Mouse (Mus musculus): ENCODE data around the gene Fosb. TPM values are rescaled to one million over a fixed set of nuclear protein-coding genes. Genes with fewer than 3 reads are reported as not detected.
A peak's percentile ranks its signal among the peaks of the same experiment; 100 is the strongest.

Fosb gene
- polyA plus RNA-seq (2015; fragmentation: Nextera tagmentation; extraction: Ambion mirVana) = 0.11 TPM in 2 replicates

GRCm38 (mm10) chr7:19309884-19310641 is at the start of gene Fosb:
Gene Fosb (minus strand): TSS chr7:19310051.
- H3K4me2 ChIP-seq (replicated peaks) = peak within 1 kb of the TSS; percentile 99
- H3K9ac ChIP-seq (replicated peaks) = peak within 1 kb of the TSS; percentile 48
- WGBS = under 1% methylated on average over 49 of the region's 49 CpGs
- H3K9me3 ChIP-seq = no peaks in the 10 kb centered on the region
- H3K27ac ChIP-seq (replicated peaks) = no peak within 1 kb of the TSS
- H3K27me3 ChIP-seq = peaks cover 36% of the 10 kb centered on the region
- peak within 1 kb of the TSS; percentile 65 for H3K4me3 ChIP-seq
- no peaks in the 10 kb centered on the region for H3K36me3 ChIP-seq
- peaks cover 25% of the 10 kb centered on the region for H3K4me1 ChIP-seq
- peak; percentile 85 for ATAC-seq (replicated peaks)

GRCm38 (mm10) chr7:19359299-19359891 is 49.5 kb upstream of the Fosb start, which contains the start of the genes Cd3eap and Ppp1r13l:
Gene Cd3eap (minus strand): TSS chr7:19359483.
Gene Ppp1r13l (plus strand): TSS chr7:19359749.
- H3K27ac ChIP-seq (replicated peaks) = peak within 1 kb of the TSS; percentile 58
- peaks cover 17% of the 10 kb centered on the region for H3K36me3 ChIP-seq
- under 1% methylated on average over 30 of the region's 31 CpGs for WGBS
- H3K9me3 ChIP-seq = no peaks in the 10 kb centered on the region
- peak within 1 kb of the TSS; percentile 64 for H3K9ac ChIP-seq (replicated peaks)
- peak within 1 kb of the TSS; percentile 96 for H3K4me2 ChIP-seq (replicated peaks)
- H3K4me3 ChIP-seq = peak within 1 kb of the TSS; percentile 68
- H3K4me1 ChIP-seq = peaks cover 37% of the 10 kb centered on the region
- peak; percentile 83 for ATAC-seq (replicated peaks)
- H3K27me3 ChIP-seq = no peaks in the 10 kb centered on the region

DNA sequence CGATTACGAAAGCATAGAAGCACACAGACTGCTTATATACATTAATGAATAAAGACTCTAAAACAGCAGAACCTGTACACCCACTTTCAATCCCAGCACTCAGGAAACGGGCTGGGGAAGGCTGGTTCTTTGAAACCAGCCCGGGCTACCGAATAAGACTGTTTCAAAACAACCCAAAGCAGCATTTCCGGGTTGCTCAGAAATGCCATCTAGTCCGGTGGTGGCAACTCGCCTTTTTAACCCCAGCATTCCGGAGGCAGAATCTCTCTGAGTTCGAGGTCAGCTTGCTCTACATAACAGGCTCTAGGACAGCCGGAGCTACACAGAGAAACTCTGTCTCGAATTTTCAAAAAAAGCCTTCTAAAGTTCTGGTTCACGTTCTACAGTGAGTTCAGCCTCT is 48.8 kb upstream of the Fosb start:
- H3K4me2 ChIP-seq (replicated peaks) = peak overlapping the region; percentile 96
- no peaks in the 10 kb centered on the region for H3K9me3 ChIP-seq
- peak overlapping the region; percentile 68 for H3K4me3 ChIP-seq
- no peaks in the 10 kb centered on the region for H3K27me3 ChIP-seq
- H3K4me1 ChIP-seq = peaks cover 37% of the 10 kb centered on the region
- no peak for ATAC-seq (replicated peaks)
- no peak overlapping the region for H3K27ac ChIP-seq (replicated peaks)
- H3K36me3 ChIP-seq = peaks cover 21% of the 10 kb centered on the region
- peak overlapping the region; percentile 64 for H3K9ac ChIP-seq (replicated peaks)
- 21% methylated on average over 13 of the region's 13 CpGs for WGBS

DNA sequence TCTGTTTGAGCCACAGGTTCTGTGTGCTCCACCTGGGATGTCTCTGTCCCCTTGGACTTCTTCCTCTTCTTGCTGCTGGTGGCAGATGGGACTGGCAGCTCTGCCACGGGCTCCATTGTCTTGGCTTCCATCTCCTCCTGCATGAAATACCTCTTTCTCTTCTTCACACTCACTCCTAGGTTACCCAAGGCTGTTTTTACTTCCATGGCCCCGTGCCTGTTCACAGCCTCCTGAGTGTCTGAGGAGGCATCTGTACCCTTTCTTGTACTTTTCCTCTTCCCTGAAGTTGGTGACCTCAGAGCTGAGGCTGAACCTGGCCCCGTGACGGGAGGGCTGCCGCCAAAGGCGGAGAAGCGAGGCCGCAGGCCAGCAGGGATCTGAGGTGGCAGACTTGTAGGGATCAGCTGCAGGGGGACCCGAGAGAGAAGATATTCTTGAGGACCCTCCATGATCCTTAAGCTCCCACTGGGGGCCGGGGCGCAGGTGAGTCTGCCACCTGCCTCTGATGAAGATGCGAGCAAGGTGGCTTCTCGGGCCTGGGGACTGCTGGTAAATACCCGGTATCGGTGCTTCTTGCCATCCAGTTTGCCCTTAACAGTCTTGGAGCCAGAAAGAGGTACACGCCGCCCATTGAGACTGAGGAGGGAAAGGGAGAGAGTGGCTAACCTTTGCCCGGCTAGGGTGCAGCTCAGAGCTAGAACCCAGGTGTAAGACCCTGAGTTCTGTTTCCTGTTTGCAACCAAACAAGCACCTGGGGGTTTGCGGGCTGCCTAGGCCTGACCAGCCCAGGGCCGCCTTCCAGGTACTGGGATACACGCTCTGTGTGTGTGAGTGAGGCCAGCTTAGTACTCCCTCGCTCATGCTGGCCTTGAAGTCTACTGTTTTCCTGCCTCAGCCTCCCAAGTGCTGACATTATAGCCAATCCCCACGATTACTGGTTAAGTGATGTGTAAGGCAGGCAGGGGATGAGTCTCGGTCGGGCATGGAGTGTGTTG is 47.8 kb upstream of the Fosb start:
- H3K9ac ChIP-seq (replicated peaks) = 0 out of 2 replicates have a peak overlapping the region, but pooled peaks have one; percentile 64
- H3K27ac ChIP-seq (replicated peaks) = no peak overlapping the region
- no peaks in the 10 kb centered on the region for H3K9me3 ChIP-seq
- no peak for ATAC-seq (replicated peaks)
- H3K27me3 ChIP-seq = no peaks in the 10 kb centered on the region
- 91% methylated on average over 25 of the region's 25 CpGs for WGBS
- peak overlapping the region; percentile 96 for H3K4me2 ChIP-seq (replicated peaks)
- peak overlapping the region; percentile 68 for H3K4me3 ChIP-seq
- H3K4me1 ChIP-seq = peaks cover 37% of the 10 kb centered on the region
- H3K36me3 ChIP-seq = peaks cover 30% of the 10 kb centered on the region

DNA sequence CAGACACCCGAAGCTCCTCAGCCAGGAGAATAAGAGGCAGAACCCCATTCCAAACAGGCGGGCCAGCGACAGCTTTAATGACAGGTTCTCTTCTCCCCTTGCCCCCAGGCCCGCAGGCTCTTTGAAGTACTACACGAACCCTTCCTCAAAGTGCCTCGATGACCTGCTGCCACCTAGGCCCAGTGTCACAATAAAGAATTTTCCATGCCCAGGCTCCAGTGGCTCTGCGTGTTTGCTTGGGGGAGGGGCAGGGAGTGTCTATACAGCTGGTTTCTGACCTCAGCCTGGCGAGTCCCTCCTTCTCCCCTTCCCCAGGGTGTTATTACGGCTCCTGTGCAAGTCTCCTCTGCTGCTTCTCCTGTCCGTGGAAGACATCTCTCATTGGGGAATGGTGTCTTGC is 46.5 kb upstream of the Fosb start:
- no peak overlapping the region for H3K4me3 ChIP-seq
- no peaks in the 10 kb centered on the region for H3K27me3 ChIP-seq
- peaks cover 42% of the 10 kb centered on the region for H3K36me3 ChIP-seq
- H3K4me2 ChIP-seq (replicated peaks) = no peak overlapping the region
- no peak overlapping the region for H3K9ac ChIP-seq (replicated peaks)
- 85% methylated on average over 10 of the region's 10 CpGs for WGBS
- peaks cover 27% of the 10 kb centered on the region for H3K4me1 ChIP-seq
- H3K9me3 ChIP-seq = no peaks in the 10 kb centered on the region
- no peak for ATAC-seq (replicated peaks)
- H3K27ac ChIP-seq (replicated peaks) = no peak overlapping the region

DNA sequence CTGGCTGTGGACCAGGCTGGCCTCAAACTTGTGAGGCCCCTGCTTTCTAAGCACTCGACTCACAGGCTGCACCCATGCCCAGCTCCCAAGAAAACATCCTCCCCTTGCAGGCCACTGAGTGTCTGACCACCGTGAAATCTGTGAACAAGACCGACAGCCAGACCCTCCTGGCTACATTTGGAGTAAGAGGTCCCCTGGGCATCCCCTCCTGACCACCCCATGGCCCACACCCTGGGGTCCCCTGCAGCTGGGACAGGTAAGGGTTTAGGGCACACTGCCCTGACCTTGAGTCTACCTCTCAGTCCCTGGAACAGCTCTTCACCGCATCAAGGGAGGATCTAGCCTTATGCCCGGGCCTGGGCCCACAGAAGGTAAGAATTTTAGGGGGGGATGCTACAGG is 45.1 kb upstream of the Fosb start:
- H3K27ac ChIP-seq (replicated peaks) = no peak overlapping the region
- H3K4me3 ChIP-seq = no peak overlapping the region
- no peaks in the 10 kb centered on the region for H3K27me3 ChIP-seq
- H3K4me1 ChIP-seq = peaks cover 14% of the 10 kb centered on the region
- WGBS = 93% methylated on average over 5 of the region's 5 CpGs
- no peak overlapping the region for H3K4me2 ChIP-seq (replicated peaks)
- H3K9me3 ChIP-seq = no peaks in the 10 kb centered on the region
- ATAC-seq (replicated peaks) = no peak
- H3K36me3 ChIP-seq = peaks cover 52% of the 10 kb centered on the region
- no peak overlapping the region for H3K9ac ChIP-seq (replicated peaks)

GRCm38 (mm10) chr7:19350221-19350620 is 40.4 kb upstream of the Fosb start:
- Histone ChIP-seq H3K4me1 (peaks cover 9% of the 10 kb centered on the region), H3K9ac (replicated peaks) (no peak overlapping the region), H3K9me3 (no peaks in the 10 kb centered on the region), H3K36me3 (peaks cover 55% of the 10 kb centered on the region), H3K27me3 (no peaks in the 10 kb centered on the region), H3K4me3 (no peak overlapping the region), H3K4me2 (replicated peaks) (no peak overlapping the region), H3K27ac (replicated peaks) (no peak overlapping the region)
- ATAC-seq (replicated peaks) = no peak
- 95% methylated on average over 8 of the region's 8 CpGs for WGBS

DNA sequence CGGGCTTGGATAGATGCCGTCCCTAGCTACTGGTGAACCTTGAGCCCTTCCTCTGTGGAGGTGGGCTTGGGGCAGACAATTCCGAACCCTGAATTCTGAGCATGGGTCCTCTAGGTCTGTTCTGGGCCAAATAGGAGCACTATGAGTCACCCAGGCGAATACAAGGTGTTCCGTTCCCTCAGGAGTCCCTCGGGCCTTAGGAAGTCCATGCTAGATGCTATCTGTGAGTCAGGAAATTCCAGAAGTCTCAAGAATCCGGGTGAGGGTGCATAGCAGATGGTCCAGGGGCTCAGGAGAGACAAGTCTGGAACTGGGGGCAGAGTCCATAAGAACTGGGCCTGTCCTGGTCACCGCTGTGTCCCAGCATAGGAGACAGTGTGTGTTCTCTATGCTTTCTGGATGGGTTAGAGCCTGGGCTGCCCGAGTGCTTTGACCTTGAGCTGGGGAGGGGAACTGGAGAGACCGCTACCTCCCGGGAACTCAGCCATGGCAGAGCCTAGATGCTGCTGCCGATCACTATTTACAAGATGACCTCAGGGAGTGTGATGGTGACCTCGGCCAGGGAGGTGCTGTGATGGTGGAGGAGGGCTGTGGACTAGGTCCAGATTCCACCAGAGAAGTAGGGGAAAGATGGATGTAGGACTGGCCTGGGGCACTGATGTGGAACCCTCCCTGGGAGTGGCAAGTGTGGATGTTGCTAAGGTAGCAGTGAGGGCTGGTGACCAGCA is 39.5 kb upstream of the Fosb start:
- Histone ChIP-seq H3K27me3 (no peaks in the 10 kb centered on the region), H3K4me1 (peaks cover 13% of the 10 kb centered on the region), H3K4me3 (no peak overlapping the region), H3K4me2 (replicated peaks) (no peak overlapping the region), H3K27ac (replicated peaks) (no peak overlapping the region), H3K9me3 (no peaks in the 10 kb centered on the region), H3K9ac (replicated peaks) (no peak overlapping the region), H3K36me3 (peaks cover 47% of the 10 kb centered on the region)
- ATAC-seq (replicated peaks) = no peak
- WGBS = 91% methylated on average over 13 of the region's 13 CpGs

GRCm38 (mm10) chr7:19344938-19345471 is 35.2 kb upstream of the Fosb start:
- H3K27ac ChIP-seq (replicated peaks) = peak overlapping the region; percentile 87
- peak overlapping the region; percentile 82 for H3K4me2 ChIP-seq (replicated peaks)
- peaks cover 13% of the 10 kb centered on the region for H3K36me3 ChIP-seq
- 0 out of 2 replicates have a peak, but pooled peaks cover 8% of the 10 kb centered on the region for H3K27me3 ChIP-seq
- H3K9me3 ChIP-seq = no peaks in the 10 kb centered on the region
- H3K9ac ChIP-seq (replicated peaks) = peak overlapping the region; percentile 65
- WGBS = under 1% methylated on average over 31 of the region's 31 CpGs
- H3K4me1 ChIP-seq = peaks cover 36% of the 10 kb centered on the region
- peak; percentile 95 for ATAC-seq (replicated peaks)
- H3K4me3 ChIP-seq = peak overlapping the region; percentile 60

DNA sequence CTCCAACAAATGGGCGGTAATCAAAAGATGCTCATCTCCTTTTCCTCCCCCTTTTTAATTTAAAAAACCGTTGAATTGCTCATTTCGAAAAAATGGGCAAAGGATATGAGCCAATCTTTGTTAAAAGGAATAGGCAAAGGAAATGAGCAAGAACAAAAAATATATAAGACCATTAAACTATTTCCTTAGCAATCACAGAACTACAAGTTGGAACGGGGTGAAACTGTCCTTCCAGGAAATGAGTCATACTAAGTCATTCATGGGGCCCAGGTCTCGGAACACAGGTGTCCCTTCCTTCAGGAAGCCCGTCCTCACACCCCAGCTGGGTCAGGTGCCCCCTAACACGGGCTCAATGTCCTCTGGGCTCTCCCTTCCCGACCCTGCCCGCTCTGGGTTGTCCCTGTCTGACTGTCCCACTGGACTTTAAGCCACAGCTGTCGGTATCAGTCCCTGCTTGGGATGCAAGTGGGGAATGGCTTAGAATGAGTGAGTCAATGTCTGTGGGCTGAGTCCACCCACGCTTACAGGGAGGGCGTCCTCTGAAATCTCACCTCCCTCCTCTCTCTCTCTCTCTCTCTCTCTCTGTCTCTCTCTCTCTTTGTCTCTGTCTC is 34.5 kb upstream of the Fosb start, which contains the start of gene Ercc1:
Gene Ercc1, plus strand, starts transcription at position 542 of the 611 bp plus-strand sequence.
- 0 out of 2 replicates have a peak, but pooled peaks cover 8% of the 10 kb centered on the region for H3K27me3 ChIP-seq
- ATAC-seq (replicated peaks) = peak; percentile 7
- H3K27ac ChIP-seq (replicated peaks) = peak within 1 kb of the TSS; percentile 87
- peaks cover 36% of the 10 kb centered on the region for H3K4me1 ChIP-seq
- H3K4me2 ChIP-seq (replicated peaks) = peak within 1 kb of the TSS; percentile 82
- WGBS = 27% methylated on average over 12 of the region's 12 CpGs
- H3K9me3 ChIP-seq = no peaks in the 10 kb centered on the region
- H3K9ac ChIP-seq (replicated peaks) = peak within 1 kb of the TSS; percentile 65
- H3K4me3 ChIP-seq = peak within 1 kb of the TSS; percentile 60
- peaks cover 12% of the 10 kb centered on the region for H3K36me3 ChIP-seq

All from forebrain, embryonic 15.5 days (tissue).